In genomic region chr10:38553688-38554680, GRCm38 (mm10) we compare ENCODE assay signal across 8 mouse cellular contexts.
DNase-seq lines count a peak whose midpoint lies in the region; ATAC-seq lines count a peak whose summit lies in the region.

No protein-coding gene starts in this region.

- peak; percentile 5 for DNase-seq in ovary, postnatal 10 days (ENCODE audit: low spot score)
- DNase-seq in ovary, adult 18-20 months (ENCODE audit: low spot score): no peak
- DNase-seq in forebrain, embryonic 11.5 days (ENCODE audit: low spot score): peak; percentile 81
- DNase-seq in heart, postnatal 36 days: peak; percentile 2 to 12
- peak; percentile 18 for DNase-seq in left cerebral cortex, adult 11 months (ENCODE audit: low spot score)
- peak; percentile 11 for DNase-seq in lung, postnatal 25 days (ENCODE audit: low spot score)
- DNase-seq in right cerebral cortex, postnatal 14 days: peak; percentile 19
- DNase-seq in thymus, postnatal 0 days (ENCODE audit: low spot score): no peak

- peak overlapping the region; percentile 1 for H3K4me3 ChIP-seq in forebrain, embryonic 11.5 days (ENCODE audit: low read depth, low read length)

- H3K27ac ChIP-seq in forebrain, embryonic 11.5 days (ENCODE audit: low read depth, low read length): peak overlapping the region; percentile 87

- no peaks in the 10 kb centered on the region for H3K36me3 ChIP-seq in forebrain, embryonic 11.5 days (ENCODE audit: control insufficient read depth, insufficient read depth, low read length)

- intact Hi-C loops in heart, postnatal 36 days (cut with DNase I): loop anchor here (2.0 to 5.0 kb wide), 3 partner anchors 1417 to 1542 kb away; partner anchors contain the start of gene Marcks

- H3K4me2 ChIP-seq in forebrain, embryonic 11.5 days (ENCODE audit: low read depth, low read length, severe bottlenecking): peak overlapping the region; percentile 40; the same call in 1 of the 2 replicates

- no peaks in the 10 kb centered on the region for H3K9me3 ChIP-seq in forebrain, embryonic 11.5 days (ENCODE audit: control insufficient read depth, low read length)

- peak; percentile 96 for ATAC-seq in forebrain, embryonic 11.5 days (replicated peaks; ENCODE audit: low FRiP score)

- no peaks in the 10 kb centered on the region; the same call in 1 of the 2 replicates for H3K4me1 ChIP-seq in forebrain, embryonic 11.5 days (replicated peaks; ENCODE audit: control insufficient read depth, insufficient read depth, low read length)

- H3K9ac ChIP-seq in forebrain, embryonic 11.5 days (ENCODE audit: low read length): no peak overlapping the region; the same call in 1 of the 2 replicates

- 4% methylated on average over 18 of the region's 18 CpGs for WGBS in forebrain, embryonic 11.5 days

- no peaks in the 10 kb centered on the region for H3K27me3 ChIP-seq in forebrain, embryonic 11.5 days (ENCODE audit: control insufficient read depth, insufficient read depth, low read length)

Comparison
In these comparisons a context has a peak if more than half of its experiments do, and no peak if none do; other contexts are left out.
1. DNase-seq: peak in ovary, postnatal 10 days (single experiment), forebrain, embryonic 11.5 days (single experiment), heart, postnatal 36 days (2 of 2), left cerebral cortex, adult 11 months (single experiment), lung, postnatal 25 days (single experiment) and right cerebral cortex, postnatal 14 days (single experiment); none in ovary, adult 18-20 months (single experiment) and thymus, postnatal 0 days (single experiment).